Mouse (Mus musculus) midbrain, embryonic 14.5 days (tissue): Measurements from ENCODE around the gene Sh3tc1. TPM values are rescaled to one million over a fixed set of nuclear protein-coding genes. Genes with fewer than 3 reads are reported as not detected.

Experiments
- ATAC-seq: fragments of 200-750 bp; cut with Nextera tagmentation; 2 replicates; pipeline ENCODE4 v1.8.0; 2017; ENCODE audit warnings: moderate number of reproducible peaks, moderate library complexity; ENCODE audit not compliant: low FRiP score, low TSS enrichment
- DNase-seq: peaks from one replicate; pipeline ENCODE4 v3.0.0-alpha.2; 2015
- H3K27ac ChIP-seq: fragments of 300-500 bp; sonication (generic); replicated peaks from 2 replicates; pipeline ENCODE4 v1.5.1; 2014; ENCODE audit warnings: mild to moderate bottlenecking, low read depth, low read length, moderate library complexity
- H3K27me3 ChIP-seq: fragments of 300-500 bp; sonication (generic); 2 replicates; pipeline ENCODE4 v1.6.1; 2014; ENCODE audit warnings: low read length, control low read depth, mixed read lengths; ENCODE audit not compliant: control insufficient read depth, insufficient read depth
- H3K36me3 ChIP-seq: fragments of 300-500 bp; sonication (generic); 2 replicates; pipeline ENCODE4 v1.6.1; 2014; ENCODE audit warnings: low read length, control low read depth; ENCODE audit not compliant: control insufficient read depth, insufficient read depth
- H3K4me1 ChIP-seq: fragments of 300-500 bp; sonication (generic); 2 replicates; pipeline ENCODE4 v1.6.1; 2014; ENCODE audit warnings: mild to moderate bottlenecking, antibody characterized with exemption, low read length, control low read depth; ENCODE audit not compliant: control insufficient read depth, insufficient read depth
- H3K4me2 ChIP-seq: fragments of 300-500 bp; sonication (generic); 2 replicates; pipeline ENCODE4 v1.6.1; 2014; ENCODE audit warnings: mild to moderate bottlenecking, low read length, moderate library complexity
- H3K4me3 ChIP-seq: fragments of 300-500 bp; sonication (generic); replicated peaks from 2 replicates; pipeline ENCODE4 v1.5.1; 2014; ENCODE audit warnings: low read depth, low read length
- H3K9ac ChIP-seq: fragments of 300-500 bp; sonication (generic); replicated peaks from 2 replicates; pipeline ENCODE4 v1.6.1; 2014; ENCODE audit warnings: mild to moderate bottlenecking, low read length, moderate library complexity
- H3K9me3 ChIP-seq: fragments of 300-500 bp; sonication (generic); 2 replicates; pipeline ENCODE4 v1.6.1; 2016; ENCODE audit warnings: low read length, control low read depth, mixed read lengths; ENCODE audit not compliant: control insufficient read depth
- WGBS: fragments of 180-500 bp; shearing (Covaris S2); extraction: QIAGEN DNeasy Blood & Tissue Kit; methylation state at CpG from one replicate; pipeline ENCODE4 v1.1.7; 2014; 5-methylcytosine and 5-hydroxymethylcytosine counted together
- polyA plus RNA-seq: library from polyadenylated mRNA; unstranded; fragments of >200 nt; fragmentation: Nextera tagmentation; extraction: Ambion mirVana; gene quantifications from 2 replicates; pipeline ENCODE4 v1.2.1, GENCODE M21; 2014

Gene Sh3tc1
- polyA plus RNA-seq, 1 experiment from 2014 or later: 2.2 TPM

- Histone ChIP-seq H3K27me3 (no peaks in the 10 kb centered on the region), H3K27ac (no peak overlapping the region), H3K4me1 (no peaks in the 10 kb centered on the region), H3K4me2 (no peak overlapping the region), H3K36me3 (no peaks in the 10 kb centered on the region), H3K4me3 (no peak overlapping the region), H3K9me3 (no peaks in the 10 kb centered on the region), H3K9ac (no peak overlapping the region)
- DNase-seq (no peak), ATAC-seq (no peak)
- 58% methylated on average over 2 of the region's 2 CpGs for WGBS
These were observed 17.1 kb downstream of the Sh3tc1 start for GRCm38 (mm10) chr5:35722654-35723053.

- Histone ChIP-seq H3K27ac (no peak overlapping the region), H3K4me1 (no peaks in the 10 kb centered on the region), H3K36me3 (no peaks in the 10 kb centered on the region), H3K27me3 (no peaks in the 10 kb centered on the region), H3K4me3 (no peak overlapping the region), H3K9ac (no peak overlapping the region), H3K9me3 (no peaks in the 10 kb centered on the region), H3K4me2 (no peak overlapping the region)
- DNase-seq (no peak), ATAC-seq (no peak)
- WGBS: 91% methylated on average over 2 of the region's 2 CpGs
These were observed 17.9 kb downstream of the Sh3tc1 start for GRCm38 (mm10) chr5:35721933-35722332.

- Histone ChIP-seq H3K9ac (no peak overlapping the region), H3K27me3 (no peaks in the 10 kb centered on the region), H3K27ac (no peak overlapping the region), H3K4me2 (no peak overlapping the region), H3K9me3 (no peaks in the 10 kb centered on the region), H3K4me1 (no peaks in the 10 kb centered on the region), H3K36me3 (no peaks in the 10 kb centered on the region), H3K4me3 (no peak overlapping the region)
- DNase-seq (no peak), ATAC-seq (no peak)
- 86% methylated on average over 1 of the region's 1 CpGs for WGBS
These were observed 19.9 kb downstream of the Sh3tc1 start for GRCm38 (mm10) chr5:35719880-35720279.

GRCm38 (mm10) chr5:35719343-35719742, 20.4 kb downstream of the Sh3tc1 start:
- Histone ChIP-seq H3K4me2 (no peak overlapping the region), H3K27ac (no peak overlapping the region), H3K27me3 (no peaks in the 10 kb centered on the region), H3K4me1 (no peaks in the 10 kb centered on the region), H3K36me3 (no peaks in the 10 kb centered on the region), H3K9ac (no peak overlapping the region), H3K9me3 (no peaks in the 10 kb centered on the region), H3K4me3 (no peak overlapping the region)
- ATAC-seq (no peak), DNase-seq (no peak)

DNA sequence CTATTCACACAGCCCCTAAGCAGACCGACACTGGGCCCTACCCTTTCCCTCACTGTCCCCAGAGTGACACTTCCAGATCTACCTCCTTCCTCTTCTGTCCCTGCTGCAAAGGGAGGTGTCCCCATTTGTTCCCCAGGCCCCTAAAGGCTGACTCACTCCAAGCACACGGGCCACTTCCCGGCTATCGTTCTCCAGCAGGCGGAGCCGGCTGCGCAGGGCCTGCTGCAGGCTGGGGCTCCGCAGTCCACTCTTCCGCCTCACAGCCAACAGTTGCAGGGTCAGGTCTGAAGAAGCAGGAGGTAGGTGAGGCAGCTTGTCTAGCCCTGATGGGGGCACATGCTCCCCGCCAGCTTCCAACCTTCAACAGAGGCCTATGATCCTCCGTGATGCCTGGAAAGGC, 21.0 kb downstream of the Sh3tc1 start:
- H3K27me3 ChIP-seq: no peaks in the 10 kb centered on the region
- no peaks in the 10 kb centered on the region for H3K4me1 ChIP-seq
- no peak overlapping the region for H3K4me2 ChIP-seq
- H3K4me3 ChIP-seq: no peak overlapping the region
- no peak overlapping the region for H3K27ac ChIP-seq
- no peaks in the 10 kb centered on the region for H3K9me3 ChIP-seq
- ATAC-seq: no peak
- no peaks in the 10 kb centered on the region for H3K36me3 ChIP-seq
- no peak overlapping the region for H3K9ac ChIP-seq
- WGBS: 87% methylated on average over 11 of the region's 11 CpGs
- DNase-seq: no peak

GRCm38 (mm10) chr5:35717946-35718345, 21.8 kb downstream of the Sh3tc1 start:
- 62% methylated on average over 4 of the region's 4 CpGs for WGBS
- Histone ChIP-seq H3K27ac (no peak overlapping the region), H3K9ac (no peak overlapping the region), H3K4me2 (no peak overlapping the region), H3K4me3 (no peak overlapping the region), H3K9me3 (no peaks in the 10 kb centered on the region), H3K36me3 (no peaks in the 10 kb centered on the region), H3K4me1 (no peaks in the 10 kb centered on the region), H3K27me3 (no peaks in the 10 kb centered on the region)
- peak; percentile 35 for DNase-seq
- no peak for ATAC-seq

- Histone ChIP-seq H3K36me3 (no peaks in the 10 kb centered on the region), H3K9me3 (no peaks in the 10 kb centered on the region), H3K9ac (no peak overlapping the region), H3K4me2 (no peak overlapping the region), H3K4me3 (no peak overlapping the region), H3K27ac (no peak overlapping the region), H3K4me1 (no peaks in the 10 kb centered on the region), H3K27me3 (no peaks in the 10 kb centered on the region)
- ATAC-seq (no peak), DNase-seq (no peak)
- 83% methylated on average over 5 of the region's 5 CpGs for WGBS
These were observed 22.3 kb downstream of the Sh3tc1 start for GRCm38 (mm10) chr5:35717455-35717854.

DNA sequence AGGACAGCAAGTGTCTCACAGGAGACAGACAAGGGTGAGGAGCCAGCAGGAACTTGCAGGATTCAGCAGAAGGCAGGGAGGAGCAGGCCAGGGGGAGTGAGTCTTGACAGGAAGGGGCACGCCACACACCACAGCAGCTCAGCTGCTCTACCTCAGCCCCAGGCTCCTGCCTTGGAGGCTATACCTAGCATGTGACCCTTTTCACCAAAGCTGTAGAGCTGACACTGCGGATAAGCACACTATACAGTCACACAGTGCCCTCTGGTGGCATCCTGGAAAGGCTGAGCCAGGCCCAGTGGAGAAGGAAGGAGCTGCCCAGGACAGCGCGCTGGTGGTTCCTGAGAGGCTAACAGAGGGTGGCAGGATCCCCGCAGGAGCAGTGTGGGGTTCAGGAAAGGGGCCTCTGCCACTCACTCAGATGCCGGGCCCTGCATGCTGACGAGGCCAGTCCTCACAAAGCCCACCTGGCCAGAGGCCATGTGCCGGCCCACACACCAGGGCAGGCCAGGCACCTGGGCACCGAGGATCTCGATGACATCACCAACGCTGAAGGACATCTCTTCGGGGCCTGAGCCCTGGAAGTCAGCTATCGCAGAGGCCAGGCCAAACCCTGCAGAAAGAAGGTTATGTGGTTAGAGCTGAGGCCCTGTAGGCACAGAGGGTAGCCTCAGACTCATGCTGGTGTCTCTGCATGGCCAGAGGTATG, 26.0 kb downstream of the Sh3tc1 start:
- no peaks in the 10 kb centered on the region for H3K4me1 ChIP-seq
- 46% methylated on average over 13 of the region's 13 CpGs for WGBS
- no peaks in the 10 kb centered on the region for H3K36me3 ChIP-seq
- ATAC-seq (peak; percentile 76), DNase-seq (peak; percentile 93)
- no peak overlapping the region for H3K4me2 ChIP-seq
- H3K27me3 ChIP-seq: no peaks in the 10 kb centered on the region
- no peak overlapping the region for H3K9ac ChIP-seq
- H3K9me3 ChIP-seq: no peaks in the 10 kb centered on the region
- no peak overlapping the region for H3K27ac ChIP-seq
- H3K4me3 ChIP-seq: no peak overlapping the region

GRCm38 (mm10) chr5:35712517-35712916, 27.3 kb downstream of the Sh3tc1 start:
- Histone ChIP-seq H3K36me3 (no peaks in the 10 kb centered on the region), H3K9ac (no peak overlapping the region), H3K27ac (no peak overlapping the region), H3K27me3 (no peaks in the 10 kb centered on the region), H3K4me1 (no peaks in the 10 kb centered on the region), H3K4me2 (no peak overlapping the region), H3K4me3 (no peak overlapping the region), H3K9me3 (no peaks in the 10 kb centered on the region)
- ATAC-seq (no peak), DNase-seq (no peak)
- WGBS: 80% methylated on average over 5 of the region's 5 CpGs
